Mouse (Mus musculus) ES-E14 (cell line): ENCODE measurements around the gene Doxl2. TPM values are rescaled to one million over a fixed set of nuclear protein-coding genes. Genes with fewer than 3 reads are reported as not detected.
A peak's percentile ranks its signal among the peaks of the same experiment; 100 is the strongest.

Experiments used
- DNase-seq: peaks from one replicate; pipeline ENCODE4 v3.0.0-alpha.2; 2013; ENCODE audit warnings: low read depth, low spot score
- H3K27ac ChIP-seq: 2 replicates; pipeline ENCODE4 v1.5.1; 2012; ENCODE audit warnings: low read depth, mild to moderate bottlenecking, low read length, moderate library complexity, mixed read lengths; ENCODE audit not compliant: poor library complexity, insufficient read depth, severe bottlenecking
- H3K36me3 ChIP-seq: 2 replicates; pipeline ENCODE4 v1.6.1; 2012; ENCODE audit warnings: mild to moderate bottlenecking, low read length, moderate library complexity, mixed read lengths; ENCODE audit not compliant: control insufficient read depth, poor library complexity, insufficient read depth, severe bottlenecking
- H3K4me1 ChIP-seq, 2 experiments: fragments of 150-350 bp in 1 of 2; sonication (generic) in 1 of 2; 2 replicates each; pipeline ENCODE4 v1.6.1; 2012; ENCODE audit warnings: low read length in 2 of 2, mild to moderate bottlenecking in 1 of 2, mixed read lengths in 1 of 2; ENCODE audit not compliant: control insufficient read depth in 2 of 2, insufficient read depth in 2 of 2, poor library complexity in 1 of 2
- H3K4me3 ChIP-seq, 2 experiments: fragments of 150-350 bp in 1 of 2; sonication (generic) in 1 of 2; 2 replicates each; pipeline ENCODE4 v1.5.1; 2012; ENCODE audit warnings: low read length in 2 of 2, low read depth in 1 of 2, mild to moderate bottlenecking in 1 of 2, mixed read lengths in 1 of 2; ENCODE audit not compliant: insufficient read depth in 1 of 2, poor library complexity in 1 of 2, severe bottlenecking in 1 of 2
- H3K9ac ChIP-seq: 2 replicates; pipeline ENCODE4 v1.6.1; 2012; ENCODE audit warnings: low read depth, mild to moderate bottlenecking, low read length, mixed read lengths; ENCODE audit not compliant: poor library complexity, insufficient read depth, severe bottlenecking
- H3K9me3 ChIP-seq: fragments of 150-350 bp; sonication (generic); 2 replicates; pipeline ENCODE4 v1.6.1; 2012; ENCODE audit warnings: low read depth, mild to moderate bottlenecking, low read length; ENCODE audit not compliant: control insufficient read depth, insufficient read depth
- CHD2 ChIP-seq: IDR thresholded peaks from 2 replicates; pipeline ENCODE4 v1.6.1; 2014; ENCODE audit warnings: mild to moderate bottlenecking, low read depth, low read length, inconsistent platforms
- HCFC1 ChIP-seq: IDR thresholded peaks from 2 replicates; pipeline ENCODE4 v1.6.1; 2012; ENCODE audit warnings: low read length, inconsistent platforms, borderline replicate concordance; ENCODE audit not compliant: insufficient read depth
- MAFK ChIP-seq: IDR thresholded peaks from 2 replicates; pipeline ENCODE4 v1.6.1; 2014; ENCODE audit warnings: mild to moderate bottlenecking, low read depth, low read length, inconsistent platforms; ENCODE audit not compliant: insufficient read depth
- ZC3H11A ChIP-seq: IDR thresholded peaks from 2 replicates; pipeline ENCODE4 v1.6.1; 2012; ENCODE audit warnings: low read depth, mild to moderate bottlenecking, inconsistent platforms, low read length, borderline replicate concordance
- ZNF384 ChIP-seq: IDR thresholded peaks from 2 replicates; pipeline ENCODE4 v1.6.1; 2012; ENCODE audit warnings: low read depth, low read length, inconsistent platforms
- in situ Hi-C, 2 experiments: fragments of 600-800 bp; cut with MboI; formaldehyde crosslinking; loops; one replicate each; pipeline ENCODE4 v1.15.1; 2025; ENCODE audit warnings: low sequenced_read_pairs in 2 of 2, inconsistent platforms in 1 of 2; ENCODE audit not compliant: unreplicated experiment in 2 of 2
- total RNA-seq: library from RNA; depleted of rRNA; stranded (reverse); fragments of 300-350 nt; gene quantifications from 2 replicates; pipeline ENCODE4 v1.2.3, GENCODE M21; 2012

Gene Doxl2
- total RNA-seq, 1 experiment: 0.13 TPM

- Histone ChIP-seq H3K9me3 (no peaks in the 10 kb centered on the region), H3K4me3 (no peak overlapping the region), H3K36me3 (no peaks in the 10 kb centered on the region), H3K4me1 (peaks cover 2 to 11% of the 10 kb centered on the region in 2 experiments; a peak in 1 of 4 replicates), H3K27ac (no peak overlapping the region), H3K9ac (no peak overlapping the region)
- no peak for TF ChIP-seq ZNF384
- no peak for TF ChIP-seq HCFC1
- TF ChIP-seq CHD2: no peak
- no peak for TF ChIP-seq ZC3H11A
- TF ChIP-seq MAFK: no peak
- in situ Hi-C loops: no loop called here
- DNase-seq: no peak
Measured at GRCm38 (mm10) chr6:49021141-49022012, 46.6 kb downstream of the Doxl2 start.

- peak overlapping the region; percentile 26 for H3K27ac ChIP-seq
- no peak overlapping the region for H3K9ac ChIP-seq
- H3K4me3 ChIP-seq: no peak overlapping the region
- in situ Hi-C loops: no loop called here
- no peak for TF ChIP-seq ZC3H11A
- TF ChIP-seq CHD2: no peak
- peak; percentile 63 for TF ChIP-seq MAFK
- no peak for TF ChIP-seq HCFC1
- peaks cover 2 to 11% of the 10 kb centered on the region in 2 experiments; a peak in 1 of 4 replicates for H3K4me1 ChIP-seq
- no peak for DNase-seq
- H3K36me3 ChIP-seq: no peaks in the 10 kb centered on the region
- H3K9me3 ChIP-seq: no peaks in the 10 kb centered on the region
Measured at GRCm38 (mm10) chr6:49022384-49022783, 47.6 kb downstream of the Doxl2 start.

- Histone ChIP-seq H3K9me3 (no peaks in the 10 kb centered on the region), H3K4me1 (peaks cover 2 to 11% of the 10 kb centered on the region in 2 experiments; a peak in 1 of 4 replicates), H3K4me3 (no peak overlapping the region), H3K9ac (no peak overlapping the region), H3K27ac (no peak overlapping the region), H3K36me3 (no peaks in the 10 kb centered on the region)
- in situ Hi-C loops: no loop called here
- no peak for DNase-seq
- TF ChIP-seq CHD2 (no peak), ZNF384 (no peak), HCFC1 (no peak)
Measured at GRCm38 (mm10) chr6:49023315-49023714, 48.6 kb downstream of the Doxl2 start.

GRCm38 (mm10) chr6:49025290-49025689 is 50.5 kb downstream of the Doxl2 start:
- in situ Hi-C loops: loop anchor here in 1 of 2 experiments (25.0 kb wide), 1 partner anchor 337 kb away; the partner anchor contains the start of gene Fam221a
- no peaks in the 10 kb centered on the region for H3K36me3 ChIP-seq
- H3K4me3 ChIP-seq: no peak overlapping the region
- H3K4me1 ChIP-seq: peaks cover 2 to 7% of the 10 kb centered on the region in 2 experiments; a peak in 1 of 4 replicates
- H3K9me3 ChIP-seq: no peaks in the 10 kb centered on the region
- no peak overlapping the region for H3K9ac ChIP-seq
- no peak for TF ChIP-seq ZNF384
- no peak for DNase-seq
- no peak overlapping the region for H3K27ac ChIP-seq

- no peaks in the 10 kb centered on the region for H3K9me3 ChIP-seq
- no peaks in the 10 kb centered on the region for H3K36me3 ChIP-seq
- in situ Hi-C loops: loop anchor here in 1 of 2 experiments (25.0 kb wide), 1 partner anchor 336 kb away; the partner anchor contains the start of gene Fam221a
- H3K4me1 ChIP-seq: peaks cover 2 to 7% of the 10 kb centered on the region in 2 experiments; a peak in 1 of 4 replicates
- H3K4me3 ChIP-seq: no peak overlapping the region
- TF ChIP-seq CHD2: no peak
- TF ChIP-seq ZC3H11A: no peak
- no peak overlapping the region for H3K27ac ChIP-seq
- no peak for DNase-seq
- H3K9ac ChIP-seq: no peak overlapping the region
Measured at GRCm38 (mm10) chr6:49026496-49026895, 51.7 kb downstream of the Doxl2 start.
